Mouse (Mus musculus) cerebellum, adult 2 months (tissue): Measurements from ENCODE around the gene Arhgef1.

Experiments
- CTCF ChIP-seq: fragments of 200-500 bp; IDR thresholded peaks from 2 replicates; pipeline ENCODE4 v1.5.1; 2011; ENCODE audit warnings: low read depth, mild to moderate bottlenecking, control low read depth, low read length, moderate library complexity, borderline replicate concordance; ENCODE audit not compliant: insufficient read depth
- POLR2A ChIP-seq: fragments of 200-500 bp; IDR thresholded peaks from 2 replicates; pipeline ENCODE4 v1.6.1; 2011; ENCODE audit warnings: low read length, control low read depth, borderline replicate concordance; ENCODE audit not compliant: insufficient read depth

- TF ChIP-seq CTCF = no peak
- no peak for TF ChIP-seq POLR2A
These were observed 28.9 kb downstream of the Arhgef1 start for GRCm38 (mm10) chr7:24931651-24932050.
